Mouse (Mus musculus): Measurements from ENCODE around the gene Olfr633.
"Not testable (repeated sequence)": the region's sequence is repeated elsewhere in the genome, so short reads cannot be mapped to it uniquely, and the experiment has no call there.

Gene Olfr633

DNA sequence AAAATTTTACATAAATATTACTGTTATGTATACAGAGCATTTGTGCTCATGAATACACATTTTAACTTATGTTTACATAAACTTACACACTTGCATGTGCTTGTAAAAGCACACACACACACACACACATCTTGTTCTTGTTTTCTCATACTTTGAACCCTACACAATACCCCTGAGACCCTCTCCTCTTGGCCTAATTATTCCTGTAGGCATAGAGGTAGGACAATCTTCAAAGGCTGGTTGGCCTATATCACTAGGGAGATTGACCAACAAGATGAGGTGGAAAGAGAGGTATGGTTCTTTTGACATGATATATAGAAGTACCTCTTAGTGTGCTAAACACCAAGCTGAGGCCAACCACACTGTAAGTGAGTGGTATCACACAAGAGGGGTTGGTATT is at the start of gene Olfr633:
Gene Olfr633 (plus strand): TSS at position 301 of the 400 bp plus-strand sequence.
- no peak for DNase-seq (ENCODE audit: low spot score)

DNA sequence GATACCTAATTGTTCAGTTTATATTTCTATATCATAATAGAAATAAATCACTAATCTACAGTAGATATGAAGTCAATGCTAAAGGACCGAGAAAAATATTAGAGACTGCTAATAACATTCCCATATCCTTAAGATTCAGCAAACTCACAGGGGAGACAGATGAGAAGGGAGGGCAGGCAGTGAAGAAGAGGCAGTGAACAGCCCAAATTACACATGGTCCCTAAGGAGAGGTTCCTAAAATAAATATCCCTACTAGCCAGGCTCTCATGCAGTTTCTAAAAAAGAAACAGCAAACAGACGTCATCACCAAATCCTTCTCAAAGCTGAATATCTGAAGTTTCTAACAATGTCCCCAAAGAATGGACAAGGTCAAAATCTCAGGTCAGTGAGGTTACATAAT is 41.0 kb upstream of the Olfr633 start, which contains the start of gene Olfr65:
Gene Olfr65 (plus strand): TSS at position 301 of the 400 bp plus-strand sequence.
- DNase-seq (ENCODE audit: low spot score) = no peak

DNA sequence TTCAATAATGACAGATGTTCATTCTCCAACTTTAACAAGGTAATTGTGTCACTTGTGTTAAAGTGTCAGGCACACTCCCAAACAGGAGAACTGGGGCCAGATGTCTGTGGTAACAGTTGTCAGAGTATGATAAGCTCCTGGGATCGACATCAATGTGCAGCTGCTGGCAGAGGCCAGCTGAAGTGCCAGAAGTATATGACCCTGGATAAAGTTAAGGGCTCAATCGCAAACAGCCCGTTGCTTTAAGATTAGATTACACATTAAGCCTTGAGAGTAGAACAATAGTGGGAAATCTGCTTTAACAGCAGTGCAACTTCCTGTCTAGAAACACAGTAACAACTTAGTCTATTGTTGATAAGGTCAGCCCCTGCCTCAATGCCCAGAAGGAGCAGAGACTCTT is 34.2 kb upstream of the Olfr633 start:
- DNase-seq (ENCODE audit: low spot score) = no peak

DNA sequence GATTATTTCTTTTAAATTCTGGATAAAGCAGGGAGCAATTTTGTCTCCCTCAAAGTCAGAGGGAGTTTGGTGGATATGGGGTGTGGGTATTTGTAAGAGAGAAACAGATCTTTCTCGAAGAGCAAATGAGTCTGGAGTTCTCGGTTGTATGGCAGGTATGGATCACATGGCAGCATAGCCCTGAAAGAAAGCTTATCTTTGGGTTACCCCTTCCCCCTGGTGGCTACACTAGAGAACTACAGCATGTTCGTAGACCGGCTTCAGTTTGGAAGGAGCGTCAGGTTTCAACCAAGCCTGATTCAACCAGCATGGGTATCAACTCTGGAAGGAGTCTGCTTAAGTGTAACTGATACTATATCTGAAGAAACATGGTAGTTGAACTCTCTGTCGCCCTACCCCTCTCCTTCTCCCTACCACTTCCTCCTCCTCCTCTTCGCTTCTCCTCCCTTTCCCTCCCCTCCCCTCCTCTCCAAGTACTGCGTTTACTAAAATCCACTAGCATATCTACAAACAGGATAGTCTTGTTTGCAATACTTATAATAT is 31.2 kb upstream of the Olfr633 start:
- DNase-seq (ENCODE audit: low spot score) = no peak

DNA sequence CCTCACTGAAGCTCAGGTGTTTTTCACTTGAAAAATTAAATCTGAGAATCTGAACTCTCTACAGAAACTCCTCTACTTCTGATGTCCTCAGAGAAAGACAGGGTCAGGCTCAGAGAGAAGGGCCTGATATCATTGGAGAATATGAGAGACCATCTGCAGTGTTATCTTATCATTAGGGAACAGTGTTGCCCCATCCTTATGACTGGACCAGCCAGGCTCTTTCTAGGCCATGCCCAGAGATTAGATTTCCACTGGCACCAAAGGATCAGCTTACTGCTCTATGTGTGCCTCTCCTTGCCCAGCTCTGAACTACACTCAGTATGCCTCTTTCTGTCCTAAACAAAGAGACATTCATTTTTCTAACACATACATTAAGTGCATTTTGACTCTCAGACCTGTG is 28.9 kb upstream of the Olfr633 start:
- DNase-seq (ENCODE audit: low spot score) = no peak

DNA sequence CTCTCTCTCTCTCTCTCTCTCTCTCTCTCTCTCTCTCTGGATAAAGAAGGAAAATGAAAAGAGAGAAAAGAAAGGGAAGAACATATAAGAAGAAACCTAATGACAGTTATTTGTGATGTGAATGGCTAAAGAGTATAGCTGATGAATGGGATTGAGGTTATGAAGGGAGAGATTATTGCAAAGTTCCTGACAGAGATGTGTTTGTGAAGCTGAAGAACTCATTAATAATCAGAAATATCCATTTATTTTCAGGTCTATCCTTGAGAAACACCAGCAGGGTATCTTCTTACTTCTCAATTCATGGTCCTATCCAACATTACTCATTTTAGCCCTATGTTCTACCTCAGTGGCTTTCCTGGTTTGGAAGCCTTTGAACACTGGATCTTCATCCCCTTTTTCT is 15.7 kb upstream of the Olfr633 start, which contains the start of gene Olfr631:
Gene Olfr631 (plus strand): TSS at position 301 of the 400 bp plus-strand sequence.
- DNase-seq (ENCODE audit: low spot score) = no peak

DNA sequence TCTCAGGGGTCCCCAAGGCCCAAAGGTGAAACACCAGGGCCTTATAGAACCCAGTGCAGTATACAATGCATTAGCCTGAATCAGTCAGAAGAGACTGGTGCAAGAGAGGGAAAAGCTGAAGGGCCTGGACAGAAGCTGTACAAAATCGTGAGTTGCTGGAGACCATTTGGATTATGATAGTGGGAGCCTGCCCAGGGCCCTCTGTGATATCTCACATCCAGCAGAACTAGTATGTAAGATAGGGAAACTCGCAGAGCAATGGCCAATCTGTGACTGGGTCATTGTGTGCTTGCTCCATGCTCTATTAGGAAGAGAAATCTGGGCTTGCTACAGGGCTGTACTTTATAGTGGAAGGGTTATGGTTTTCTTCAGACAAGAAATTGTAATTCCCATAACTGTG is 10.0 kb upstream of the Olfr633 start, which contains the start of gene Olfr632:
Gene Olfr632 (plus strand): TSS at position 84 of the 400 bp plus-strand sequence.
- DNase-seq (ENCODE audit: low spot score) = no peak

DNA sequence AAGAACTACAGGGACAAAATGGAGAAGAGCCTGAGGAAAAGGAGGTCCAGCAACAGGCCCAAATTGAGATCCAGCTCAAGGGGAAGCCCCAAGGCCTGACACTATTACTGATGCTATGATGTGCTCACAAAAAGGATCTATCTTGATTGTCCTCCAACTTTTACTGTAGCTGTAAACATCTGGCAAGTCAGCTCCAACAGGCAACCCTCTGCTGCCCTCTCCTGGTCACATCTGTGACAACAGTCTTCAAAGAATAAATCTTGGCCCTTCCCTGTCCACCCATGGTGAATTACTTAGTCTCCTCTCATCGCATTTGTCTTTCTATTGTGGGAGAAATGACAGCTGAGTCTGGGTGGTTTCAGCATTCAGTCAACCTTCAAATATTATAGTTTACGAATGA is 1.5 kb upstream of the Olfr633 start:
- DNase-seq (ENCODE audit: low spot score) = no peak

DNA sequence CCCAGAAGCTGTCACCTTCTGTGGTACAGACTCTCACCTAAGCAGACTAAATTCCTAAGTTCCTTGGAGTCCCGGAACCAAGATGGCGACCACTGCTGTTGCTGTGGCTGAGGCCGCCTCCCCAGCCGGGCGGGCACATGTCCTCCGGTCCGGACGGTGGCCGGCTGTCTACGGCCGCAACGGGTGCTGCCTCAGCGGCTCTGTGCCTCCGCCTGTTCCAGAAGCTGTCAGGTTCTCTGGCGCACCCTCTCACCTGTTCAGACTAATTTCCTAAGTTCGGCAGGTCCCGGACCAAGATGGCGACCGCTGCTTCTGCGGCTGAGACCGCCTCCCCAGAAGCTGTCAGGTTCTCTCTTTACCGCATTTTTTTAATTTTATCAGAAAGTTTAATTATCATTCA is 22.6 kb downstream of the Olfr633 start:
- not testable (repeated sequence) for DNase-seq (ENCODE audit: low spot score)

DNA sequence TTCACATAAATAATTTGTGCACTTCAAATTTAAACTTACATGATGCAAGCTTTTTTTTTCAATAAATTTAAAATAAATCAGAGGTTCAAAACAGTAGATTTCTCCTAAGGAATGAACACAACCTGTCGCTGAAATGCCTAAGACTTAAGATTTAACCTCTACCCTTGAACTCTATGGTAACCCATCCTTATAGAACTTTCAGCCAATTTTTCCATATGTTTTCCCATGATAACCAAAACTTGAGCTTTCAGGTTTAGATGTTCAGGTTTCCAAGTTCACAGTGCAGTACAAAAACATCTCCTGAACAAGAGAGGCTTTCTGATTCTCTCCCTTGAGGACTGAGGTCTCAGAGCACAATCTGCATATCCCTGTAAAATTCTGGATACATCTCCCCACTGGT is 26.6 kb downstream of the Olfr633 start, which contains the start of gene Olfr635:
Gene Olfr635 (plus strand): TSS at position 301 of the 400 bp plus-strand sequence.
- DNase-seq (ENCODE audit: low spot score) = no peak

DNA sequence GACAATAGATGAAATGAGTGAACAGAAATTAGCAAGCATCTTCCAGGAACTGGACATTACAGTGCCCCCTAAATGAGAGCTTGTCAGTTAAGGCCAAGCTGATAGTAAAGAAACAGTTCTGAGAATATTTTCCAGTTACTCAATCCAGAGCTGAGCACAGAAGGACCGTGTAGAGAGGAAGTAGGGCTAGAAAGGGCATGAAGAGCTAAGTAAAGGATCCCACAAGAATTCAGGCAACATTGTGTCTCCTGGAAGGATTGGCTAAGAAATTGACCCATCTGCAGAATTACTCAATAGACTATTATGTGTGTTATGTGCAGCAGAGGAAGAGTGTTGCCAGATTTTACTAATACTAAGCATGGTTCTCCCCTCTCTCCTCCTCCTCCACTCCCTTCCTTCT is 27.5 kb downstream of the Olfr633 start:
- no peak for DNase-seq (ENCODE audit: low spot score)

DNA sequence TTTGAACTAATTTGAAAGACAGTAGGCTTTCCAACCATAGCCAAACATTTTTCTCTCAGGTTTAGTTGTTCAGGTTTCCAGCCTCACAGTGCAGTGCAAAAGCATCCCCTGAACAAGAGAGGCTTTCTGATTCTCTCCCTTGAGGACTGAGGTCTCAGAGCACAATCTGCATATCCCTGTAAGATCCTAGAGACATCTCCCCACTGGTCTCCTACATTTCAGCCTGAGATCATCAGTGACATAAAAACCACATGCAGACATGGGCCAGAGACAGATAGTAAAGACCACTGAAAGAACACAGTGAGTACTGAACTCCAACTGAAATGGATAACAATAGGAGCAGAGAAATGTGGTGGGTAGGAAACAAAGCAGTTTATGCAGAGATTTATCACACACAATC is 54.2 kb downstream of the Olfr633 start, which contains the start of gene Olfr638:
Gene Olfr638 (plus strand): TSS at position 301 of the 400 bp plus-strand sequence.
- DNase-seq (ENCODE audit: low spot score) = no peak

Measured in left cerebral cortex, adult 11 months (tissue).